Mouse (Mus musculus) hindbrain, embryonic 10.5 days (tissue): ENCODE measurements around the gene Pitx1. TPM values are rescaled to one million over a fixed set of nuclear protein-coding genes. Genes with fewer than 3 reads are reported as not detected.

ENCODE experiments used
- DNase-seq: peaks from one replicate; pipeline ENCODE4 v3.0.0-alpha.2; 2017; ENCODE audit warnings: low spot score
- H3K27ac ChIP-seq: fragments of 300-500 bp; sonication (generic); 2 replicates; pipeline ENCODE4 v1.5.1; 2016; ENCODE audit warnings: mild to moderate bottlenecking, moderate library complexity
- H3K27me3 ChIP-seq: fragments of 300-500 bp; sonication (generic); 2 replicates; pipeline ENCODE4 v1.6.1; 2016; ENCODE audit warnings: mild to moderate bottlenecking; ENCODE audit not compliant: poor library complexity, insufficient read depth, severe bottlenecking
- H3K36me3 ChIP-seq: fragments of 300-500 bp; sonication (generic); 2 replicates; pipeline ENCODE4 v1.6.1; 2016; ENCODE audit warnings: mild to moderate bottlenecking, moderate library complexity
- H3K4me1 ChIP-seq: fragments of 300-500 bp; sonication (generic); replicated peaks from 2 replicates; pipeline ENCODE4 v1.6.1; 2016; ENCODE audit warnings: mild to moderate bottlenecking
- H3K4me3 ChIP-seq: fragments of 300-500 bp; sonication (generic); 2 replicates; pipeline ENCODE4 v1.5.1; 2016; ENCODE audit warnings: mild to moderate bottlenecking, moderate library complexity
- H3K9me3 ChIP-seq: fragments of 300-500 bp; sonication (generic); 2 replicates; pipeline ENCODE4 v1.6.1; 2016; ENCODE audit warnings: mild to moderate bottlenecking, moderate library complexity
- WGBS: fragments of 180-500 bp; shearing (Covaris S2); methylation state at CpG from one replicate; pipeline ENCODE4 v1.1.7; 2016; 5-methylcytosine and 5-hydroxymethylcytosine counted together
- polyA plus RNA-seq: library from polyadenylated mRNA; unstranded; fragments of >200 nt; fragmentation: Nextera tagmentation; extraction: Ambion mirVana; gene quantifications from 2 replicates; pipeline ENCODE4 v1.2.1, GENCODE M21; 2016

The Pitx1 gene
- polyA plus RNA-seq, 1 experiment from 2014 or later: 0.47 TPM

DNA sequence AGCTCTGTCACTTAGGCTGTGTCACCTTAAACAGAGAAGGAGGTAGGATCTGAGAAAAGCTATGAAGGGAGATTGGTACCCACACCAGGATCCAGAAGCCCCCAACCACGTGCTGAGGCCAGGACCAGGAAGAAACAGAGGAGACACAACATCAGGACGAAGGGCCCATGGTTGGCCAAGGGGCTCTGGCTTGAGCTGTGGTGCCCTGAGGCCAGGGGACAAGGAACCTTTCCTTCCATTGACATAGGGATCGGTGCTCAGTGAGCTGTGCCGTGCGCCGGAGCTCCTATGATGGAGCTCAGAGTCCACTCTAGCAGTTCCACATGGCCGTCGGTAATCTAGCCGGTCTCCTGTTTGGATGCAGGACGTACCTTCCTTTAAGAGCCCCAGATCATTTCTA lies 26.3 kb downstream of the Pitx1 start:
- DNase-seq: no peak
- Histone ChIP-seq H3K36me3 (no peaks in the 10 kb centered on the region), H3K4me1 (0 out of 2 replicates have a peak, but pooled peaks cover 4% of the 10 kb centered on the region), H3K27ac (no peak overlapping the region), H3K27me3 (no peaks in the 10 kb centered on the region; the same call in 1 of the 2 replicates), H3K9me3 (no peaks in the 10 kb centered on the region), H3K4me3 (no peak overlapping the region)
- 92% methylated on average over 10 of the region's 10 CpGs for WGBS

DNA sequence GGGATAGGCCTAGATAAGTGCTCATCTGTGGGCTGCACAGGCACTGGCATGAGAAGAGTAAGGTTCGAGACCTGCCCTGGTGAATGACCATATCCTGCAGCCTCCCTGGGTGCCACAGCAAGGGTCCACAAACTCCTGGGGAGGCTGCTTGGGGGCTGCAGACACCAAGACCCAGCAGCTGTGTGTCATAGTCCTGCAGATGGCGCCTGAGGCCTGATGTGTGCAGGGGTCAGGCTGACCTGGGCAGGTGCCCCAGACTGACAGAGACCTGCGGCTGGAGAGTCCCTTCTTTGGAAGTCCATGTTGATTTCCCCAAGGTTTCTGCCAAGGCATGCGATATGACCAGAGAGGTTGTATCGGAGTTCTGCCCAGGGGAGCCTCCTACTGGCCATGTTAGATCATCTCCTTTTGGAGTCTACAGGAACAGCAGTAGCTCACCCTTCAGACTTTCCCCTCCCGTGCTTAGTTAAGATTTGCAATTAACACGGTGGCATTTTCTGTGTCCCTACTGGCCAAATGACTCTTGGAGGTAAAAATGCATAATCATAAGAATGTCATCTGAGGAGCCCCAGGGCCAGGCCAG lies 26.9 kb downstream of the Pitx1 start:
- no peaks in the 10 kb centered on the region for H3K9me3 ChIP-seq
- H3K27ac ChIP-seq: no peak overlapping the region
- H3K4me1 ChIP-seq: 0 out of 2 replicates have a peak, but pooled peaks cover 4% of the 10 kb centered on the region
- DNase-seq: no peak
- WGBS: 72% methylated on average over 7 of the region's 7 CpGs
- H3K36me3 ChIP-seq: no peaks in the 10 kb centered on the region
- H3K27me3 ChIP-seq: no peaks in the 10 kb centered on the region; the same call in 1 of the 2 replicates
- H3K4me3 ChIP-seq: no peak overlapping the region

GRCm38 (mm10) chr13:55803973-55804372 lies 32.0 kb downstream of the Pitx1 start:
- Histone ChIP-seq H3K4me3 (no peak overlapping the region), H3K27ac (no peak overlapping the region), H3K27me3 (no peaks in the 10 kb centered on the region), H3K4me1 (no peaks in the 10 kb centered on the region), H3K9me3 (peaks cover 6% of the 10 kb centered on the region; the same call in 1 of the 2 replicates), H3K36me3 (no peaks in the 10 kb centered on the region)
- 93% methylated on average over 1 of the region's 1 CpGs for WGBS
- DNase-seq: no peak

DNA sequence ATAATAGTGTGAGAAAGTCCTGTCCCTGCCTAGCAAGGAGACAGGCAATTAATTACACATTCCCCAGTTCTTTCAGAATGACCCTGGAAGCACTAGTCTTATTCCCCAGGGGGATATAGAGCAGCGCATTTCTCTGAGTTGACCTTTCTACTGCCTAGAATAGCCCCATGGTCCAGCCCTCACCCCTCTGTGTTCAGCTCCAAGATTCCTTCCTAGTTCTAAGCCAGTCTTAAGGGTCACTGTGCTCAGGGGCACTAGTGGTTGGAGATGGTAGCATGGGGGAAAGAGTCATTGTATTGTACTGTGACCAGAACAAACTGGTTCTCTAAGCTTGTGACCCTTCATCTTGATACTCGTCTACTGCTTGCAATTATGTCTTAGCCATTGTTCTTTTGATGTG lies 34.7 kb downstream of the Pitx1 start:
- WGBS: 64% methylated on average over 2 of the region's 2 CpGs
- H3K4me1 ChIP-seq: no peaks in the 10 kb centered on the region

DNA sequence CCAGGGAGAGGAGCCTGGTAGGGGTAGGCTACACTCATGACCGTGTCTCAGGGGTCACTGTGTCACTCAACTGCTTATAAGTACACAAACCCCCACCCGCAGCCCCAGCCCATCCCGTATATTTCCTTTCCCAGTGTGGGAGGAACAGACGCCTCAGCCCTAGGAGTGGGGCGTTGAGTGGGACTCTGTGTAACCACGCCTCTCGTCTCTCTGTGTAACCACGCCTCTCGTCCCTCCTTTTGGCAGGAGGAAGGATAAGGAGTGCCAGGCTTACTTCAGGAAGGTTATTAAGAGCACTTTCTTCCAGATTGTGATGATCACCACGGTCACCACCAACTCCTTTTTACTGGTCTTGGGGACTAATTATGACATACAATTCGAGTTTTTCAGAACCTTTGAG lies 49.9 kb downstream of the Pitx1 start:
- Histone ChIP-seq H3K4me3 (no peak overlapping the region), H3K4me1 (no peaks in the 10 kb centered on the region), H3K27me3 (no peaks in the 10 kb centered on the region), H3K27ac (no peak overlapping the region), H3K9me3 (0 out of 2 replicates have a peak, but pooled peaks cover 3% of the 10 kb centered on the region), H3K36me3 (no peaks in the 10 kb centered on the region)
- 82% methylated on average over 11 of the region's 11 CpGs for WGBS
- DNase-seq: no peak

More for the DNA sequence above, 34.7 kb downstream of the Pitx1 start:
- no peaks in the 10 kb centered on the region for H3K36me3 ChIP-seq
- no peak overlapping the region for H3K4me3 ChIP-seq
- no peak overlapping the region for H3K27ac ChIP-seq
- H3K9me3 ChIP-seq: peaks cover 6% of the 10 kb centered on the region; the same call in 1 of the 2 replicates
- no peak for DNase-seq
- H3K27me3 ChIP-seq: no peaks in the 10 kb centered on the region

DNA sequence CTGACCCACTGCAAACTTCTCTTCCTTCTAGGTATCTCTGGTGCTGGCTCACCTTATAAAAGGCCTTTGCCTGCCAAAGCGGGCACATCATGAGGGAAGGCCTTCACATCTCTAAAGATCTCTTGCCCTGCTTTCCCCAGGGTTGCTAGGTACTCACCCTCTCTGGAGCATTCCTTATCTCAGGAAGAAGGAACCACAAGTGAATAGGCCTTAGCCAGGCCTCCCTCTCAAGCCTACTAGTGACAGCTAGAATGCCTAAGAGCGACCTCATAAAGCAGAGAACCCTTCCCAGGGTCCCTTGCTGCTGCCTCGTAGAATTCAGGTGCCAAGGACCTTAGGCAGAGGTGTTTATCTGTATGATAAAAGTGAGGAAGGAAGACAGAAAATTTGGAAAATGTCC lies 51.7 kb downstream of the Pitx1 start, which contains the start of gene Catsper3:
Catsper3 (plus strand) TSS at position 301 of the 400 bp plus-strand sequence.
- no peak within 1 kb of the TSS for H3K27ac ChIP-seq
- no peaks in the 10 kb centered on the region for H3K36me3 ChIP-seq

GRCm38 (mm10) chr13:55775056-55775455 lies 60.9 kb downstream of the Pitx1 start:
- no peak overlapping the region for H3K4me3 ChIP-seq
- 67% methylated on average over 11 of the region's 11 CpGs for WGBS
- no peaks in the 10 kb centered on the region for H3K9me3 ChIP-seq
- H3K27ac ChIP-seq: no peak overlapping the region
- no peaks in the 10 kb centered on the region for H3K27me3 ChIP-seq
- no peaks in the 10 kb centered on the region for H3K36me3 ChIP-seq
- 0 out of 2 replicates have a peak, but pooled peaks cover 7% of the 10 kb centered on the region for H3K4me1 ChIP-seq
- no peak for DNase-seq

More for the DNA sequence above, 51.7 kb downstream of the Pitx1 start, which contains the start of gene Catsper3:
- DNase-seq: no peak
- Histone ChIP-seq H3K4me3 (no peak within 1 kb of the TSS), H3K9me3 (0 out of 2 replicates have a peak, but pooled peaks cover 3% of the 10 kb centered on the region), H3K4me1 (no peaks in the 10 kb centered on the region), H3K27me3 (no peaks in the 10 kb centered on the region)
- WGBS: 88% methylated on average over 3 of the region's 3 CpGs

Other genes with a start within 250 kb of the Pitx1 start
- gene B4galt7, start 236.3 kb downstream of the Pitx1 start, polyA plus RNA-seq: 32.2 and 39.9 TPM in 2 replicates
- gene Caml, start 213.2 kb downstream of the Pitx1 start, polyA plus RNA-seq: 55.0 and 60.9 TPM in 2 replicates
- 27.1 and 38.2 TPM in 2 replicates for gene Ddx46, start 201.2 kb downstream of the Pitx1 start, polyA plus RNA-seq
- gene B230219D22Rik, start 143.1 kb downstream of the Pitx1 start, polyA plus RNA-seq: 42.2 and 50.0 TPM in 2 replicates
- 75.1 and 84.9 TPM in 2 replicates for gene Txndc15, start 121.5 kb downstream of the Pitx1 start, polyA plus RNA-seq
- 30.4 and 34.3 TPM in 2 replicates for gene Pcbd2, start 108.8 kb downstream of the Pitx1 start, polyA plus RNA-seq
- gene Catsper3, start 51.6 kb downstream of the Pitx1 start, polyA plus RNA-seq: not detected in 2 replicates